Mouse (Mus musculus) macrophage (primary cell): ENCODE measurements around the gene Zbtb8a. TPM values are rescaled to one million over a fixed set of nuclear protein-coding genes. Genes with fewer than 3 reads are reported as not detected.
A peak's percentile ranks its signal among the peaks of the same experiment; 100 is the strongest.

ENCODE experiments used
- H3K27ac ChIP-seq: fragments of 350-480 bp; formaldehyde crosslinking; 2 replicates; pipeline ENCODE4 v1.9.0; 2021
- H3K36me3 ChIP-seq: fragments of 350-480 bp; formaldehyde crosslinking; 2 replicates; pipeline ENCODE4 v1.9.0; 2021; ENCODE audit errors: inconsistent target
- H3K4me3 ChIP-seq: fragments of 350-480 bp; formaldehyde crosslinking; 2 replicates; pipeline ENCODE4 v1.9.0; 2021; ENCODE audit errors: inconsistent target
- H3K79me2 ChIP-seq: fragments of 350-480 bp; formaldehyde crosslinking; 2 replicates; pipeline ENCODE4 v1.9.0; 2021; ENCODE audit errors: inconsistent target
- WGBS: methylation state at CpG from one replicate; pipeline ENCODE4 v1.1.7; 2026; ENCODE audit warnings: inconsistent platforms; ENCODE audit not compliant: missing documents; 5-methylcytosine and 5-hydroxymethylcytosine counted together
- polyA plus RNA-seq: library from polyadenylated mRNA; stranded (reverse); fragments of 250-400 nt; gene quantifications from 3 replicates; pipeline ENCODE4 v1.2.4, GENCODE M21; 2018; ENCODE audit warnings: inconsistent platforms

The Zbtb8a gene
- polyA plus RNA-seq, 1 experiment from 2014 or later, result 2.0 TPM

DNA sequence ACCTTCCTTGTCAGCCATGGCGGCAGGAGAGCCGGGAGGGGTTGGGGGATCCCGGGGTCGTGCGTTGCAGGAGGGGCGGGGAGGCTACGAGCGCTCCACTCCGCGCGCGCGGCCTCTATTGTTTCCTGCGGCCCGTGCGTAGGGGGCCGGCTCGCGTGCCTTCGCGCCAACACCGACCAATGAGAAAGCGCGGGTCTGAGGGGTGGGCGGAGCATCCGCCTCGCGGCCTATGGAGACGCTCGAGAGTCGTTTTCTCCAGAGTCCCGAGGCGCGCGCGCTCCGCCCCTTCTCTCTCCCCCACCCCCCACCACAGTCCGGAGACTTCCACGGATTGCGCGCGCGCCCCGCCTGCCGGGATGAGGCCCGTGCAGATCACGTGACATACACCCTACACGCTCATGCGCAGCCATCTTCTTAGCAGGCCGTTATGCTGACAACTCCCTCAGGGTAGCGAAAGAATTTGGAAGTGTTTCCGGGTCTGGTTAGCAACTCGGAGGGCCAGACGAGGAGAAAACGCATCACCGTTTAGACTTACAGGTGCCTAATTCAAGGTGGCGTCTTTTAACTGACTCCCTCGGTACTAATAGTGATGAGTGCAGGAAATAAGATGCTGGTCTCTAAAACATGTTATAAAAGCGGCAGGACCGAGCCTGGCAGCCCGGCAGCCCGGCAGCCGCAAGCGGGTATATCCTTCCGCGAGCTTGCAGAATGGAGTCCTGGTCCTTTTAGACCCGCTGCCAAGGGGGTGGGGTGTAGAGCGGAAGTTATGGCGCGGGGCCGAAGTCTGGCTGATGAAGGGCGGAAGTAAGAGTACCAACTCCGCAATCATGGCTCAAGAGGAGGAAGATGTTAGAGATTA lies 42.5 kb downstream of the Zbtb8a start, which contains the start of the genes Rbbp4 and Zbtb8os:
Rbbp4 (minus strand) TSS at position 155 of the 859 bp plus-strand sequence.
Zbtb8os (plus strand) TSS at position 480 of the 859 bp plus-strand sequence.
- WGBS, result 1% methylated on average over 66 of the region's 73 CpGs
- peak within 1 kb of the TSS; percentile 79 for H3K4me3 ChIP-seq
- no peaks in the 10 kb centered on the region; the same call in 1 of the 2 replicates for H3K36me3 ChIP-seq
- H3K27ac ChIP-seq, result peak within 1 kb of the TSS; percentile 98
- peaks cover 79% of the 10 kb centered on the region for H3K79me2 ChIP-seq

GRCm38 (mm10) chr4:129334677-129335215 lies 43.2 kb downstream of the Zbtb8a start:
- no peaks in the 10 kb centered on the region for H3K36me3 ChIP-seq
- peak overlapping the region; percentile 70 for H3K4me3 ChIP-seq
- WGBS, result under 1% methylated on average over 59 of the region's 62 CpGs
- peak overlapping the region; percentile 45 for H3K27ac ChIP-seq
- H3K79me2 ChIP-seq, result peaks cover 85% of the 10 kb centered on the region

GRCm38 (mm10) chr4:129332846-129333245 lies 45.1 kb downstream of the Zbtb8a start:
- no peak overlapping the region for H3K4me3 ChIP-seq
- 62% methylated on average over 1 of the region's 1 CpGs for WGBS
- peaks cover 9% of the 10 kb centered on the region for H3K36me3 ChIP-seq
- peaks cover 85% of the 10 kb centered on the region for H3K79me2 ChIP-seq
- H3K27ac ChIP-seq, result no peak overlapping the region

GRCm38 (mm10) chr4:129326191-129326590 lies 51.7 kb downstream of the Zbtb8a start:
- no peak overlapping the region for H3K4me3 ChIP-seq
- peaks cover 94% of the 10 kb centered on the region for H3K79me2 ChIP-seq
- 86% methylated on average over 1 of the region's 1 CpGs for WGBS
- H3K36me3 ChIP-seq, result peaks cover 38% of the 10 kb centered on the region
- H3K27ac ChIP-seq, result no peak overlapping the region

DNA sequence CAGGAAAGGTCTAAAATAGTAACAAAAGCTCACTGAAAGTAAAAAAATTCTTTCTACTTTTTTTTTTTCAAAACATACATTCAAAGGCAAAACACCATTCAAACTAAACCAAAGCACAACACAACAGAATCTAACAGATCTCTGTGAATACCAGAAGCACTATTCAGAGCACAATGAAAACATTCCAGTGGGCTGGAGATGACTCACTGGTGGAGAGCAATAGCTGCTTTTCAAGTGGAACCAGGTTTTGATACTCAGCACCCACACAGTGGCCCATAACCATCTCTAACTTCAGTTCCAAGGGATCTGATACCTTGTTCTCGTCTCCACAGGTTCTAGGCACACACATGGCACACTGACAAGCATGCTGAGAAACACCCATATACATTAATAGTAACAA lies 53.2 kb downstream of the Zbtb8a start:
- WGBS, result 100% methylated on average over 1 of the region's 1 CpGs
- H3K4me3 ChIP-seq, result no peak overlapping the region
- H3K36me3 ChIP-seq, result peaks cover 45% of the 10 kb centered on the region
- H3K79me2 ChIP-seq, result peaks cover 80% of the 10 kb centered on the region
- H3K27ac ChIP-seq, result no peak overlapping the region

DNA sequence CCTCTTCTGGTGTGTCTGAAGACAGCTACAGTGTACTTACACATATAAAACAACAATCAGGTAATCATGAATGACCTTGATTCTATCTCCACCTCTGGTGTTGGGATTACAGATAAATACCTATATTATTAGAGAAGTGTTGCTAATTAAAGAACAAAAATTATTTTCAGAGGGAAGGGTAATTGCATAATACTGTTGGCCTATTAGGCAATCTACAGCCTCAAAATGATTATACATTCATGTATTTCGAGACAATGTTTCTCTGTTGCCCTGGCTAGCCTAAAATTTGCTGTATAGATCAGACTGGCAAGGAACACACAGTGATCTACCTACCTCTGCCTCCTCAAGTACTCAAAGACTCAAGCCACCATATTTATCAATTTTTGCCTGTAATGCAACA lies 54.4 kb downstream of the Zbtb8a start:
- 0% methylated on average over 1 of the region's 1 CpGs for WGBS
- H3K36me3 ChIP-seq, result peaks cover 46% of the 10 kb centered on the region
- H3K4me3 ChIP-seq, result no peak overlapping the region
- H3K27ac ChIP-seq, result no peak overlapping the region
- peaks cover 67% of the 10 kb centered on the region for H3K79me2 ChIP-seq

DNA sequence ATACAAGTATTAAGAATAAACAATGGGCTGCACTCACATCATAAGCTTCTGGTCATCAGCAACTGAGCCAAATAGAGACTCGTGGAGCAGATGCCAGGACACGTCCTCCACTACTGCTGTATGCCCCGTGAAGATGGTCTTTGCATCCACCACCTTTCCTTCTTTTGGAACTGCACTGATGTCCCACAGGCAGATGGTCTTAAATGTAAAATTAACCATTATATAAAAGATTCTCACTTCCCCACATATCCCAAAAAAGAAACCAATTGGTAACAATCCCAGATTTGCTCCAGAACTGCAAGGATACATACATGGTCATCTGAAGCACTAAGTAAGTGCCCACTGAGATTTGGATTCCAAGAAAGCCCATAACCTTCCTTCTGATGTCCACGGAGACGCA lies 55.9 kb downstream of the Zbtb8a start:
- 97% methylated on average over 5 of the region's 5 CpGs for WGBS
- no peak overlapping the region for H3K27ac ChIP-seq
- peaks cover 46% of the 10 kb centered on the region for H3K36me3 ChIP-seq
- H3K79me2 ChIP-seq, result peaks cover 52% of the 10 kb centered on the region
- no peak overlapping the region for H3K4me3 ChIP-seq

DNA sequence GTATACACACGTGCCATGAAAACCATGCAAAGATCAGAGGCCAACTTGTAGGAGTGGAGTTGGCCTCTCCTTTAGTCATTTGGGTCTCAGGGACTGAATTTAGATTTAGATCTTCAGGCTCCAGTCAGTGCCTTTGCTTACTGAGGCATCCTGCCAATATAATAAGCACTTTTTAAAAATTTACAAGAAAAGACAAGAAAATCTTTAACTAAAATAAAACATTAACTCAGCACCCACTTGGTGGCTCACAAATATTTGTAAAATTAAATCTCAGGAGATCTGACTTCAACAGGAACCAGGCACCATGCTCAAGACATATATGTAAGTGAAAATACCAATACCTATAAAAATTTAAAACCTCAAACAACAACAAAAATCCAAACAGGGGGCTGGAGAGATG lies 57.0 kb downstream of the Zbtb8a start:
- Histone ChIP-seq H3K27ac (no peak overlapping the region), H3K36me3 (peaks cover 41% of the 10 kb centered on the region), H3K4me3 (no peak overlapping the region), H3K79me2 (peaks cover 41% of the 10 kb centered on the region)
- WGBS, result 100% methylated on average over 1 of the region's 1 CpGs

- 90% methylated on average over 3 of the region's 3 CpGs for WGBS
- peaks cover 43% of the 10 kb centered on the region for H3K79me2 ChIP-seq
These were observed 64.0 kb downstream of the Zbtb8a start for GRCm38 (mm10) chr4:129313886-129314285.

DNA sequence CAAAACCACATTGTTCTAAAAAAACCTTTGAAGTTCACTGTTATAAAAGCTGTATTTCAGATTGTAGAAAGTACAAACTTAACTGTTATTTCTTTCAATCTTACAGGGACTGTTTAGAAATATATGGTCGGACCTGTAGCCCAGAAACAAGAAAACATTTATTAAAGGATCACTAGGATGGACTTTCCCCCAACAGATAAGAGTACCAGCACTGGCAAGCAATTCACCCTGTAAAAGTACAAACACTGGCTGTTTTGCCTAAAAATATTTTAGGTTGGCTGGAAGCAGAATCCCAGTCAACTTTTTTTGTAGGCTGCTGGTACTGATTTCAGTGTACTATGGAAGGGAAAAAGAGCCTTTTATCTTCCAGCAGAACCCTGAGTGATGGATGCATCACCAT lies 70.0 kb downstream of the Zbtb8a start:
- Histone ChIP-seq H3K36me3 (peaks cover 40% of the 10 kb centered on the region), H3K4me3 (no peak overlapping the region), H3K27ac (no peak overlapping the region), H3K79me2 (peaks cover 17% of the 10 kb centered on the region; the same call in 1 of the 2 replicates)
- WGBS, result 100% methylated on average over 1 of the region's 1 CpGs

More at GRCm38 (mm10) chr4:129313886-129314285, 64.0 kb downstream of the Zbtb8a start:
- Histone ChIP-seq H3K36me3 (peaks cover 77% of the 10 kb centered on the region), H3K27ac (no peak overlapping the region), H3K4me3 (no peak overlapping the region)

DNA sequence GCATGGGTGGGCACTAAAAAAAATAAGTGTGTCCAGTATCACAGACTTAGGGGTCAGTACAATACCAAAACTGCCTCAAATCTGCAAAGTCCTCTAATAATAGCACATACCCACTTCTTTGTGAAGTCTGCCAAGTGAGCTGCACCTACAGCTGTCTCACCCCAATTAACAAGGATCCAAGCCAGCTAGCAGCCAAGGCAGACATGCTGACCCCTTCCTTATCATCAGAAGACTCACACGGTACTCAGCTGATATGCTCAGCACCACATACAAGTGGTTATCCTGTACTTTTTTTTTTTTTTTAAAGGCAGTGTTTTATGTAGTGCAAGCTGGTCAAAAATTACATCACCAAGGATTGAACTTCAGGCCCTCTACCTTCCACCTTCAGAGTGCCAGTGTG lies 73.6 kb downstream of the Zbtb8a start:
- WGBS, result 73% methylated on average over 1 of the region's 1 CpGs
- no peaks in the 10 kb centered on the region for H3K79me2 ChIP-seq
- no peak overlapping the region for H3K27ac ChIP-seq
- H3K4me3 ChIP-seq, result no peak overlapping the region
- peaks cover 14% of the 10 kb centered on the region; the same call in 1 of the 2 replicates for H3K36me3 ChIP-seq

DNA sequence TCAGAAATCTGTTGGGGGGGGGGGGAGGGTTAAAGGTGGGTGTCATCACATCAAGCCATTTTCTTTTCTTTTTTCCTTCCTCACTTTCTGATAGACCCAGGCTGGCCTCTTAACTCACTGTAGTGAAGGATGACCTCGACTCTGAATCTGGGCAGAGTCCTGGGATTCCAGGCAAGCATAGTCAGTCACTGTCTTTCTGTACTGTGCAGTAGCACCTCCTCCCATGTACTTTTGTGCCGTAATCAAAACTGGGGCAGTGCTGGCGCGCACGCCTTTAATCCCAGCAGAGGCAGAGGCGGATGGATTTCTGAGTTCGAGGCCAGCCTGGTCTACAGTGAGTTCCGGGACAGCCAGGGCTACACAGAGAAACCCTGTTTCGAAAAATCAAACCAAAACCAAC lies 74.1 kb downstream of the Zbtb8a start:
- Histone ChIP-seq H3K27ac (no peak overlapping the region), H3K79me2 (no peaks in the 10 kb centered on the region), H3K36me3 (peaks cover 9% of the 10 kb centered on the region; the same call in 1 of the 2 replicates), H3K4me3 (no peak overlapping the region)
- WGBS, result 95% methylated on average over 9 of the region's 9 CpGs
